Mouse (Mus musculus) olfactory bulb, adult 2 months (tissue): ENCODE measurements around the gene Umad1. TPM values are rescaled to one million over a fixed set of nuclear protein-coding genes. Genes with fewer than 3 reads are reported as not detected.

Experiments
- H3K27ac ChIP-seq: fragments of 200-500 bp; 2 replicates; pipeline ENCODE4 v1.5.1; 2012; ENCODE audit warnings: low read depth, low read length; ENCODE audit not compliant: insufficient read depth
- H3K4me1 ChIP-seq: fragments of 200-500 bp; 2 replicates; pipeline ENCODE4 v1.6.1; 2012; ENCODE audit warnings: low read length; ENCODE audit not compliant: control insufficient read depth, insufficient read depth
- H3K4me3 ChIP-seq: fragments of 200-500 bp; 2 replicates; pipeline ENCODE4 v1.5.1; 2012; ENCODE audit warnings: mild to moderate bottlenecking, low read depth, low read length, moderate library complexity; ENCODE audit not compliant: insufficient read depth
- CTCF ChIP-seq: fragments of 200-500 bp; IDR thresholded peaks from 2 replicates; pipeline ENCODE4 v1.5.1; 2012; ENCODE audit warnings: low read depth, mild to moderate bottlenecking, low read length, moderate library complexity; ENCODE audit not compliant: insufficient read depth
- POLR2A ChIP-seq: fragments of 200-500 bp; IDR thresholded peaks from 2 replicates; pipeline ENCODE4 v1.6.1; 2012; ENCODE audit warnings: mild to moderate bottlenecking, low read depth, low read length, moderate library complexity; ENCODE audit not compliant: insufficient read depth
- WGBS: fragments of 180-500 bp; shearing (Covaris S2); methylation state at CpG from one replicate; pipeline ENCODE4 v1.1.7; 2018; 5-methylcytosine and 5-hydroxymethylcytosine counted together
- polyA plus RNA-seq: library from polyadenylated mRNA; stranded (reverse); fragments of >200 nt; gene quantifications from 2 replicates; pipeline ENCODE4 v1.2.4, GENCODE M21; 2012; ENCODE audit warnings: low replicate concordance; ENCODE audit not compliant: missing spikeins, insufficient read depth, insufficient read length

Umad1 gene
- polyA plus RNA-seq, 1 experiment, result not detected

DNA sequence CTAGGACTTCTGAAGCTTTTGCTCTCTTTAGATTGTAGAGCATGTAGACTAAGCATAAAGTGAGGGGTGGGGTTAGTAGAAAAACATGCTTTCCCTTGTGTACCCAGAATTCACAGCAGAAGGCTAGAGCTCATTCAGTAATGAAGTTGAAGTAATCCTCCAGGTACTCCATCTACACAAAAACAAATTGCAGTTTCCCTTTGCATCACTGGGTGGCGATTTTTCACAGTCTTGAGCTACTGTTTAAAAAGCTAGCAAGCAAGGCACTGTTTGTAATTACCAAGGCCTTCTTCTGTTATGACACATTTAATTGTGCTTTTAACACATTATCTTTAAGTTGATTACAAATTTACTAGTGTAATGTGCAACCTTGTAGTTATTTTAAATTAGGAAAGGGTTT lies 16.0 kb downstream of the Umad1 start:
- whole genome bisulfite sequencing, result 0% methylated on average over 1 of the region's 1 CpGs
- H3K4me1 ChIP-seq, result no peaks in the 10 kb centered on the region
- H3K4me3 ChIP-seq, result no peak overlapping the region
- no peak for TF ChIP-seq POLR2A
- TF ChIP-seq CTCF, result no peak
- no peak overlapping the region for H3K27ac ChIP-seq

DNA sequence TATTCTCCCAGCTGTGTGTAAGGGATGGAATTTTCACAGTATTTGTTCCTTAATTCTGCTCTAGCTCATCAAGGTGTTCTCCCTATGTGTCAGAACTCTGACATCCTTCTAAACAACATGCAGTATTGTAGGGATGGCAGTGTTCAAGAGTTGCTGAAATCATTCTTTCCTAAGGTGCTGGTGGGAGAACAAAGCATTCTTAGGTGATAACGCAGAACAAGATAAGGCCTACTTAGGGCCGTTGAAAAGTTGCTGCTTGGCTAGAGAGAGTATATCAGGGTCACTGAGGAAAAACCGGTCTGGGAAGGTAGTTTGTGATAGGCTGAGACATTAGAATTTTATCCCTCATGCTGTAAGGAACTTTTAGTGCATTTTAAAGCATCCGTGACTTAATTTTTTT lies 17.3 kb downstream of the Umad1 start:
- Histone ChIP-seq H3K4me3 (no peak overlapping the region), H3K4me1 (no peaks in the 10 kb centered on the region), H3K27ac (no peak overlapping the region)
- TF ChIP-seq POLR2A (no peak), CTCF (no peak)
- 96% methylated on average over 4 of the region's 4 CpGs for WGBS

DNA sequence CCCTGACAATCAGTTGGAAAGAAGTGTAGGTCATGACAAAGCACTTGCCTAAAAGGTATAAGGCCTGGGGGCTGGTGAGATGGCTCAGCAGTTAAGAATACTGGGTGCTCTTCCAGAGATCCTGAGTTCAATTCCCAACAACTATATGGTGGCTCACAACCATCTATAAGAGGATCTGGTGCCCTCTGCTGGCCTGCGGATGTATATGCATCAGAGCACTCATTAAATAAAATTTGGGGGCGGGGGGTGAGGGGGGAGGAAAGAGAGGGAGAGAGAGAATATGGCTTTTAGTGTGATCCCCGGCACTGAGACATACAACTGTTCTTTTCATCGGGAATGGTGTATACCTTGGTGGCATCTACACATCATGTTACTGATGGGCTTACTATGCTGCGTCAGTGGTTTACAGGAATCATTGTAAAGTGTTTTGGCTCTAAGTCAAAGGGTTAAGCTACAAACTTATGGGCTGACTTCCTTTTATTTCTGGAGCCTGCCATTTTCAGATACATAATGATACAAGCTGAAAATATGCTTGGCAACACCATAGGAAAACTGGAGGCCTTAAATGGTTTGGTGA lies 19.4 kb downstream of the Umad1 start:
- no peaks in the 10 kb centered on the region for H3K4me1 ChIP-seq
- H3K27ac ChIP-seq, result no peak overlapping the region
- no peak overlapping the region for H3K4me3 ChIP-seq
- no peak for TF ChIP-seq CTCF
- no peak for TF ChIP-seq POLR2A
- WGBS, result 79% methylated on average over 5 of the region's 5 CpGs

DNA sequence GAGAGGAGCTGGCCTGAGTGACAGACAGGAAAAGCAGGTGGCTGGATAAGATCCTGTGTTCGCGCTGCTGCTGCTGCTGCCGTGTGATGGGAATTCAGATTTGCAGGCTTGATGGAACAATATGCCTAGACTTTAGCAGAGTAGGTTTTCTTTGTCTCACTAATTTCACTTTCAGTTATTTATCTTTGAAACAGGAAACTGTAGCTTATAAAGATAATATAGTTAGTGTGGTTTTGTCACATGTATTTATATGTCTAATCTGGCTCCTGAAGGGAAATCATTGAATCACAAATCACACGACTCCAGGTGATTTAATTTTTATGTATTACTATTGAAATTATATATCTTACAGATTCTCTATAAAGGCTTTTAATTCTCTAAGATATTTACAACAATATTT lies 24.2 kb downstream of the Umad1 start:
- TF ChIP-seq CTCF, result no peak
- no peak for TF ChIP-seq POLR2A
- Histone ChIP-seq H3K27ac (no peak overlapping the region), H3K4me1 (no peaks in the 10 kb centered on the region), H3K4me3 (no peak overlapping the region)
- 87% methylated on average over 4 of the region's 4 CpGs for WGBS

DNA sequence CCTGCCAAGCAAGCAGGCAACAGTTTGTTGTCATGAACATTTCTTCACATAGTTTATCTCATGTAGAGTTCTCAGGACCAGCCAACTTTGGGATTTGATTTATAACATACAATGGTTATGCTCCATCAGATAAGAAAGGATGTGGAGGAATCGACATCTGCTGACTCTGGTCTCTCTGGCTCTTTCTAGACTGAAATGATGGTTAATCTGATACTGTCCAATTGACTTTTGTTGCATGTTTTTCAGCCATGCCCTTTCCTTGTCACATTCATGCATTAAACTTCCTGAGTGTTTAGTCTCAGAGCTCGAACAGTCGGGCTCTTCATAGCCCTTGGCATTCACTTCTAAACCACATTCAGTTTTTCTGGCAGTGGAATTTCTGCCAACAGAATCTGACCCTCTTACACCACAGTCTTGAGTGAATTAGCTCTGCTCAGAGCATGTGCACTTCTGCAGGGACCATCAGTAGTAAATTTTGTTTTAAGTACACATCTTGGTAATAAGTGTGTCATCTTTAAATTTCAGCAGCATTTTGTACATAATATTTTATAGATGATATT lies 26.4 kb downstream of the Umad1 start:
- 53% methylated on average over 3 of the region's 3 CpGs for WGBS
- no peak overlapping the region for H3K27ac ChIP-seq
- H3K4me1 ChIP-seq, result no peaks in the 10 kb centered on the region
- TF ChIP-seq POLR2A (no peak), CTCF (no peak)
- no peak overlapping the region for H3K4me3 ChIP-seq

DNA sequence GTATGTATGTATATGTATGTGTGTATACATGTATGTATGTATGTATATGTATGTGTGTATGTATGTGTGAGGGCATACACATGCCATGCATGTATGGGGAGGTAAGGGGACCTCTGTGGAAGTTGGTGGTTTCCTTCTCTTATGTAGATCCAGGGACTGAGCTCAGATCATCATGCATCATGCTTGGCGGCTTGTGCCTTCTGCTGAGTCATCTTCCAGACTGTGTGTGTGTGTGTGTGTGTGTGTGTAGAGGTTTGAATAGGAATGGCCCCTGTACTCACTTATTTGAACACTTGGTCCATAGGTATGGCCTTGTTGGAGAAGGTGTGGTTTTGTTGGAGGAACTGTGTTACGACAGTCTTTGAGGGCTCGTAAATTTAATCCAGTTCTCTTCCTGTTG lies 27.1 kb downstream of the Umad1 start:
- no peaks in the 10 kb centered on the region for H3K4me1 ChIP-seq
- no peak overlapping the region for H3K27ac ChIP-seq
- TF ChIP-seq CTCF, result no peak
- no peak for TF ChIP-seq POLR2A
- WGBS, result 100% methylated on average over 3 of the region's 3 CpGs
- no peak overlapping the region for H3K4me3 ChIP-seq

DNA sequence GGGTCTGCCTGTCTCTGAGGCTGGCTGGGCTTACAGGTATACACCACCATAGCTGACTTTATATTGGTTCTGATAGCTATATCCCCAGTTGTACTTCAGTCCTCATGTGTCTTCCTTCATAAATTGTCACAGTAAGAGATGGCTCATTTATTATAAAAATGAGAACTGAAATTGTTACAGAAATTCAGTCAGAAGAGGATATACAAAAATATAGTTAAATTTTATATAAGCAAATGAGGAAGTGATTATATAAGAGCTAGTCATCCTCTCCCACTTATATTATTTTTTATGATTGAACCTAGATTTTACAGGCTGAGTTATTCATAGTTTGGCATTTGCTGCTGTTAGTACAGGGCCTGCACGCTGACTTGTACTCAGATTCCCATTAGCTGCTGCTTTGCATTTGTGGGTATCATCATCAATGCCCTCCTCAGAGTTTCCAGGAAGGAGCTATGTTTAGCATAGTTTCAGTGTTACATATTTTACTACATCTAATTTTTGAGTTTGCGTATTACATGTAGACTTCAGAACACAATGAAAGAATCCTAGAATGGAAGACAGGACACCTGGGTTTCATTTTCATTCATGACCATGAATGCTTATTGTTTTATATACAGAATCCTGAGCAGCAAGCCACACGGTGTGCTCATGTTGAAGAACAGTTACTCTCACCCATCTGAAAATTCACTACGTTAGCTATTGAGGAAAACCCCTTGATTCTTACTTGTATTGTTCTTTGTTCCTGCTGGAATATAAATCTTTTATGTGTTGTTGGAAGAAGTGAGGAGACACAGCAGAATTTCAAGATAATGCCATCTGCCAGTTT lies 29.9 kb downstream of the Umad1 start:
- 81% methylated on average over 4 of the region's 4 CpGs for WGBS
- no peak overlapping the region for H3K27ac ChIP-seq
- no peaks in the 10 kb centered on the region for H3K4me1 ChIP-seq
- no peak overlapping the region for H3K4me3 ChIP-seq
- TF ChIP-seq CTCF, result no peak

DNA sequence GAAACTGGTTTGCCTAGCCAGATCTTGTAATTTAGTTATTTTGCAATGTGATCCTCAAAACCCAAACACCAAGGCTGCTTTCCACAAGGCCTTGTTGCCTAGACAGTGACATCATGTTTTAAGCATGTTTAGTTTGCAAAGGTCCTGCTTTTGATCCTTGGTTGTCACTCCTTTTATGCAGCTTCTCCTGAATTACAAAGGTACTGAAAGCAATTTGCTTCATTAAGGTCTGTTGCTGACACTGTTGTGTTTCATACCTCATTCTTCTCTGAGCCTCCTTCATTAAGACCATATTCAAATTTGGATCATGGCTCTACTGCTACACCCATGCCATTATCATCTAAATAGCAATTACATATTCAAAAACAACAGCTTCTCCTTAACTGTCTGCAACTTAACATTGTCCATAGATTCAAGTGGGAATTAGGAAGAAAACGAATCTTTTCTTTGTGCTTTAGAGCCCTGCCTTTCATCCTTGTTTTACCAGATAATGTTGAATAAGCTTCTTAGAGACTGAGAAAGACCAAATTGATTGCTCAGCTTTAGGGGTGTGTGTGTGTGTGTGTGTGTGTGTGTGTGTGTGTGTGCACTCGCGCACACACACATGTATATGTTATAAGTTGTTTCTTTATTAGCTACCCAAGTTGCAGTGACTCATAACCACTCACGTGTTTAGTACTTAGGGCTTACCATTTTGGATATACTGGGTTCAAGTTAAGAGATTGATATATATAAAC lies 35.1 kb downstream of the Umad1 start:
- WGBS, result 53% methylated on average over 4 of the region's 4 CpGs
- no peak overlapping the region for H3K4me3 ChIP-seq
- H3K4me1 ChIP-seq, result no peaks in the 10 kb centered on the region
- no peak overlapping the region for H3K27ac ChIP-seq
- TF ChIP-seq CTCF (no peak), POLR2A (no peak)
